Mouse (Mus musculus) lung, postnatal 25 days (tissue): ENCODE measurements around the gene Cnn2.
A peak's percentile ranks its signal among the peaks of the same experiment; 100 is the strongest.

Experiments used
- DNase-seq: peaks from one replicate; pipeline ENCODE4 v3.0.0; 2022; ENCODE audit warnings: low spot score

The Cnn2 gene

GRCm38 (mm10) chr10:79989870-79990269, 1.5 kb downstream of the Cnn2 start:
- DNase-seq: peak; percentile 79

GRCm38 (mm10) chr10:79991099-79991498, 2.7 kb downstream of the Cnn2 start:
- DNase-seq: no peak

GRCm38 (mm10) chr10:79991548-79991947, 3.2 kb downstream of the Cnn2 start:
- DNase-seq: no peak

GRCm38 (mm10) chr10:79994397-79995115, 6.2 kb downstream of the Cnn2 start:
- DNase-seq: peak; percentile 59

- no peak for DNase-seq
These were observed 7.3 kb downstream of the Cnn2 start for GRCm38 (mm10) chr10:79995636-79996035.

- peak; percentile 97 for DNase-seq
These were observed 8.1 kb downstream of the Cnn2 start, which contains the start of gene Abca7 for GRCm38 (mm10) chr10:79996272-79997033. Gene Abca7 (plus strand): TSS chr10:79996494.

- peak; percentile 59 for DNase-seq
These were observed 8.8 kb downstream of the Cnn2 start for GRCm38 (mm10) chr10:79997034-79997760.

GRCm38 (mm10) chr10:79997819-79998218, 9.4 kb downstream of the Cnn2 start:
- no peak for DNase-seq

GRCm38 (mm10) chr10:80001945-80002344, 13.6 kb downstream of the Cnn2 start:
- no peak for DNase-seq

GRCm38 (mm10) chr10:80002829-80003228, 14.4 kb downstream of the Cnn2 start:
- DNase-seq: no peak

- DNase-seq: peak; percentile 50
These were observed 15.2 kb downstream of the Cnn2 start for GRCm38 (mm10) chr10:80003374-80004232.

GRCm38 (mm10) chr10:80004233-80004705, 15.9 kb downstream of the Cnn2 start:
- no peak for DNase-seq

- DNase-seq: no peak
These were observed 23.4 kb downstream of the Cnn2 start for GRCm38 (mm10) chr10:80011740-80012139.

- DNase-seq: no peak
These were observed 25.2 kb downstream of the Cnn2 start for GRCm38 (mm10) chr10:80013609-80014008.

- DNase-seq: peak; percentile 71
These were observed 26.3 kb downstream of the Cnn2 start for GRCm38 (mm10) chr10:80014484-80015290.

GRCm38 (mm10) chr10:80015583-80015982, 27.2 kb downstream of the Cnn2 start:
- peak; percentile 80 for DNase-seq

GRCm38 (mm10) chr10:80016511-80016910, 28.1 kb downstream of the Cnn2 start, which contains the start of gene Arhgap45:
Gene Arhgap45 (plus strand): TSS chr10:80016653.
- DNase-seq: peak; percentile 88

GRCm38 (mm10) chr10:80016931-80017330, 28.5 kb downstream of the Cnn2 start:
- no peak for DNase-seq

- DNase-seq: peak; percentile 87
These were observed 29.0 kb downstream of the Cnn2 start for GRCm38 (mm10) chr10:80017361-80017760.

GRCm38 (mm10) chr10:80017771-80018170, 29.4 kb downstream of the Cnn2 start:
- no peak for DNase-seq
